In genomic region chr6:55246441-55246840, GRCm38 (mm10) we compare ENCODE assay signal across 25 mouse cellular contexts. TPM values are rescaled to one million over a fixed set of nuclear protein-coding genes. Genes with fewer than 3 reads are reported as not detected.
"Had no signal": no experiment of that assay in that cellular context is flagged by ENCODE, and none has a peak within 500 bp of the region (broad histone marks: within the 10 kb centered on the region; RNA-seq: fewer than 3 reads in every experiment).

No protein-coding gene starts in this region.

- H3K27me3 ChIP-seq: limb, embryonic 13.5 days; liver, embryonic 12.5 days; liver, embryonic 15.5 days; lung, embryonic 15.5 days; midbrain, embryonic 12.5 days; midbrain, embryonic 15.5 days; neural tube, embryonic 13.5 days; stomach, embryonic 15.5 days had no signal

- H3K27ac ChIP-seq: kidney, postnatal 0 days; layer of hippocampus, adult 2 months; limb, embryonic 10.5 days; limb, embryonic 13.5 days; liver, embryonic 12.5 days; liver, embryonic 15.5 days; lung, embryonic 15.5 days; midbrain, embryonic 12.5 days; midbrain, embryonic 15.5 days; neural tube, embryonic 13.5 days; stomach, embryonic 15.5 days had no signal

- DNase-seq: kidney, postnatal 25 days; layer of hippocampus, adult 9-11 months; liver; lung, adult 18-20 months; lung, postnatal 10 days; lung, postnatal 36 days; retina, postnatal 1 day; right cerebral cortex, postnatal 25 days; spleen, adult 18-20 months; thymus, adult 2 months; thymus, postnatal 14 days; thymus, postnatal 4 days had no signal

- H3K4me3 ChIP-seq: layer of hippocampus, adult 2 months; limb, embryonic 10.5 days; limb, embryonic 13.5 days; liver, embryonic 12.5 days; liver, embryonic 15.5 days; lung, embryonic 15.5 days; megakaryocyte, embryonic 14.5 days; midbrain, embryonic 12.5 days; midbrain, embryonic 15.5 days; neural tube, embryonic 13.5 days; stomach, embryonic 15.5 days had no signal

- H3K36me3 ChIP-seq: liver, embryonic 12.5 days; liver, embryonic 15.5 days; lung, embryonic 15.5 days; midbrain, embryonic 15.5 days; neural tube, embryonic 13.5 days; stomach, embryonic 15.5 days had no signal

- H3K4me1 ChIP-seq: limb, embryonic 10.5 days; midbrain, embryonic 12.5 days; midbrain, embryonic 15.5 days; neural tube, embryonic 13.5 days; stomach, embryonic 15.5 days had no signal

RNA-seq across cellular contexts. Expression of gene Mindy4, which starts 43.3 kb away (rescaled TPM):
- total RNA-seq: neutrophil, adult 5-6 weeks had no signal
